Mouse (Mus musculus): Measurements from ENCODE around the gene Ints2. TPM values are rescaled to one million over a fixed set of nuclear protein-coding genes. Genes with fewer than 3 reads are reported as not detected.

Gene Ints2
- polyA plus RNA-seq, 2 experiments: 29.4 to 29.6 TPM

DNA sequence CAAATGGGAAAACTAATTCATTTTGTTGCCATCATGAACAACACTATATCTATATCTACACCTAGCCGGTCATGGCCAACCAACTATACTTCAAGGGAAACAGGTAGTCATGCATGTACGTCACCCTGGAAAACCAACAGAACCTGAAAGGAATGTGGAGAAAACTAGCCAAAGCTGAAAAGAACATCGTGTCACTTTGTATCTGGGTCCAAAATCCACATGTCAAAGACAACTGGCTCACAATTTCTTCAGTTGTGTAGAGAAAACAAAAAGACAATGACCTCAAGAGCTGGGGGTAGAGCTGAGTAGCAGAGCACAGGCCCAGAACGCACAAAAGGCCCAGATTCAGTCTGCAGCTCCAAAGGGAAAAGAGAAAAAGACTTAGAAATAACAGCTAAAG lies 31.6 kb downstream of the Ints2 start:
- TF ChIP-seq POLR2A (IDR thresholded peaks at IDR 0.05; ENCODE audit: borderline replicate concordance, extremely low read depth, insufficient read depth, insufficient read length): no peak
- WGBS: 91% methylated on average over 4 of the region's 4 CpGs
- H3K27ac ChIP-seq (replicated peaks; ENCODE audit: low read depth, low read length): no peak overlapping the region

DNA sequence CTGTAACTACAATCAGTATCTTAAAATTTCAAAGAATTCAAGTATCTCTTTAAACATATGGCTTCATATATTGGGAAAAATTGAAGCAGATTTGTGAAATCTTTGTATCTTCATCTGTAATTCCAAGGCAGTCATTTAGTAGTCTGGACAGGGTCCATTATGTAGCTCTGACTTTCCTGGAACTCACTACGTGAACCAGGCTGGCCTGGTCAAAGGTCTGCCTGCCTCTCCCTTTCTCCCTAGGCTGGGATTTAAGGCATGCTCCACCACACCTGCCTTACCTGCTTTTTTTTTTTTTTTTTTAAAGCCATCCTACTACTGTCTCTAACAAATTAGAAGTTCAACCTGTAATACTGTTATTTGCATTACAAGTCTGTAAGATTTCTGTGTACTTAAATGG lies 45.6 kb downstream of the Ints2 start:
- Histone ChIP-seq H3K4me2 (replicated peaks; ENCODE audit: low read depth, low read length, severe bottlenecking) (no peak overlapping the region), H3K9ac (ENCODE audit: low read depth, low read length, severe bottlenecking) (no peak overlapping the region), H3K4me1 (ENCODE audit: control insufficient read depth, insufficient read depth, low read length) (no peaks in the 10 kb centered on the region), H3K36me3 (ENCODE audit: control insufficient read depth, insufficient read depth, low read length) (peaks cover 60% of the 10 kb centered on the region), H3K27me3 (ENCODE audit: control insufficient read depth, insufficient read depth, low read length) (no peaks in the 10 kb centered on the region), H3K27ac (replicated peaks; ENCODE audit: low read depth, low read length) (no peak overlapping the region), H3K4me3 (replicated peaks; ENCODE audit: low read length) (no peak overlapping the region), H3K9me3 (ENCODE audit: control insufficient read depth, low read length) (no peaks in the 10 kb centered on the region)
- ATAC-seq (ENCODE audit: low FRiP score, low read depth): no peak
- DNase-seq (ENCODE audit: low spot score): no peak
- 83% methylated on average over 1 of the region's 1 CpGs for WGBS
- TF ChIP-seq POLR2A (IDR thresholded peaks at IDR 0.05; ENCODE audit: borderline replicate concordance, extremely low read depth, insufficient read depth, insufficient read length): no peak

More for the DNA sequence above, 31.6 kb downstream of the Ints2 start:
- Histone ChIP-seq H3K27me3 (ENCODE audit: control insufficient read depth, insufficient read depth, low read length) (no peaks in the 10 kb centered on the region), H3K4me1 (ENCODE audit: control insufficient read depth, insufficient read depth, low read length) (no peaks in the 10 kb centered on the region), H3K4me3 (replicated peaks; ENCODE audit: low read length) (no peak overlapping the region), H3K9me3 (ENCODE audit: control insufficient read depth, low read length) (no peaks in the 10 kb centered on the region), H3K36me3 (ENCODE audit: control insufficient read depth, insufficient read depth, low read length) (peaks cover 74% of the 10 kb centered on the region), H3K9ac (ENCODE audit: low read depth, low read length, severe bottlenecking) (no peak overlapping the region), H3K4me2 (replicated peaks; ENCODE audit: low read depth, low read length, severe bottlenecking) (no peak overlapping the region)
- DNase-seq (ENCODE audit: low spot score): no peak
- ATAC-seq (ENCODE audit: low FRiP score, low read depth): no peak

DNA sequence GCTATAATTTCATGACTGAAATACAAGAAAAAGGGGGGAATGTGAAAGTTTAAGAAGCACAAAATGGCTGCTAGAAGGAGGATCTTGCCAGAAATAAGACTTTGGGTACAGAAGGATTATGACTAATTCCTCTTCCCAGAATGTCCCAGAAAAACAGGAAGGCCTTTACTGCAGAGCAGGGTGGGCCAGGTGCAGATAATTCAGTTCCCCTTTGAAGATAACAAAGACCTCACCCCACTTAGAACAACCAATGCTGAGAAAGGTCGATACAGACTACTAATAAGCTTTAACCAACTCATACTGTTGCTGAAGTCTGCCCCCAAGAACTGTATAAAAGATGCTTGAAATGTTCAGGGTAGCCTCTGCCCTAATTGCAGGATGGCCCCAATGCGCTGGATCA lies 48.3 kb downstream of the Ints2 start:
- no peak for TF ChIP-seq POLR2A (IDR thresholded peaks at IDR 0.05; ENCODE audit: borderline replicate concordance, extremely low read depth, insufficient read depth, insufficient read length)
- DNase-seq (ENCODE audit: low spot score): no peak
- WGBS: 89% methylated on average over 2 of the region's 2 CpGs
- Histone ChIP-seq H3K27ac (replicated peaks; ENCODE audit: low read depth, low read length) (no peak overlapping the region), H3K36me3 (ENCODE audit: control insufficient read depth, insufficient read depth, low read length) (peaks cover 69% of the 10 kb centered on the region), H3K4me3 (replicated peaks; ENCODE audit: low read length) (no peak overlapping the region), H3K9me3 (ENCODE audit: control insufficient read depth, low read length) (peaks cover 16% of the 10 kb centered on the region), H3K4me2 (replicated peaks; ENCODE audit: low read depth, low read length, severe bottlenecking) (no peak overlapping the region), H3K27me3 (ENCODE audit: control insufficient read depth, insufficient read depth, low read length) (no peaks in the 10 kb centered on the region), H3K4me1 (ENCODE audit: control insufficient read depth, insufficient read depth, low read length) (no peaks in the 10 kb centered on the region), H3K9ac (ENCODE audit: low read depth, low read length, severe bottlenecking) (no peak overlapping the region)
- no peak for ATAC-seq (ENCODE audit: low FRiP score, low read depth)

DNA sequence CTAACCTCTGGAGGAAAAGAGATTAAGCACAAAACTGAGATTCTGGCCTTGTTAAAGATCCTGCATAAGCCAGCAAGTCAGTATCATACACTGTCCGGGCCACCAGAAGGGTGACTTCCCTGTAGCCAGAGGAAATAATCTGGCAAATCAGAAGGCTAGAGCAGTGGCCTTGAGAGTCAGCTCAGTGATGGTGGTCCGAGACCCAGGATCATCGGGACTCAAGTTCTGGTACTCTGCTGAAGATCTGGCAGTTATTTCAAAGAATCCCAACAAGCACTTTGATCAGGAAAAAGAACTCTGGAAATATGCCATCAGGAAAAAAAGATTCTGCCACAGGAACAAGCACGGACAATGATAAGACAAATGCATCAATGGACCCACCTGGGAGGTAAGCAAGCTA lies 51.5 kb downstream of the Ints2 start:
- peaks cover 19% of the 10 kb centered on the region for H3K9me3 ChIP-seq (ENCODE audit: control insufficient read depth, low read length)
- peaks cover 61% of the 10 kb centered on the region for H3K36me3 ChIP-seq (ENCODE audit: control insufficient read depth, insufficient read depth, low read length)
- no peaks in the 10 kb centered on the region for H3K27me3 ChIP-seq (ENCODE audit: control insufficient read depth, insufficient read depth, low read length)
- TF ChIP-seq POLR2A (IDR thresholded peaks at IDR 0.05; ENCODE audit: borderline replicate concordance, extremely low read depth, insufficient read depth, insufficient read length): no peak
- H3K4me3 ChIP-seq (replicated peaks; ENCODE audit: low read length): no peak overlapping the region
- no peak overlapping the region for H3K27ac ChIP-seq (replicated peaks; ENCODE audit: low read depth, low read length)
- H3K4me1 ChIP-seq (ENCODE audit: control insufficient read depth, insufficient read depth, low read length): peaks cover 5% of the 10 kb centered on the region; the same call in 1 of the 2 replicates
- H3K9ac ChIP-seq (ENCODE audit: low read depth, low read length, severe bottlenecking): no peak overlapping the region
- DNase-seq (ENCODE audit: low spot score) (no peak), ATAC-seq (ENCODE audit: low FRiP score, low read depth) (no peak)
- H3K4me2 ChIP-seq (replicated peaks; ENCODE audit: low read depth, low read length, severe bottlenecking): no peak overlapping the region
- WGBS: 98% methylated on average over 4 of the region's 4 CpGs

DNA sequence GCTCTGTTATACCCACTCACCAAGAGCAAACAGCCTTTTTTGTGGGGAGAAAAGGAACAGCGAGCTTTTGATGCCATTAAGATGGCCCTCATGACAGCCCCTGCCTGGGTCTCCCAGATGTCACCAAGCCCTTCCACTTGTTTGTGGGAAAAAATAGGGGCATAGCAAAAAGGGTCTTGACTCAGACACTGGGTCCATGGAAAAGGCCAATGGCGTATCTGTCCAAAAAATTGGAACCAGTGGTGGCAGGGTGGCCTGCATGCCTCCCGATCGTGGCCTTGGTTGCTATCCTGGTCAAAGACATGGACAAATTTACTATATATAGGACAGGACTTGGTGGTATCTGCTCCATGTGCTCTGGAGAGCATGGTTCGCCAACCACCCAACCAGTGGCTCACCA lies 52.3 kb downstream of the Ints2 start:
- Histone ChIP-seq H3K27ac (replicated peaks; ENCODE audit: low read depth, low read length) (no peak overlapping the region), H3K4me3 (replicated peaks; ENCODE audit: low read length) (no peak overlapping the region), H3K36me3 (ENCODE audit: control insufficient read depth, insufficient read depth, low read length) (peaks cover 61% of the 10 kb centered on the region), H3K4me2 (replicated peaks; ENCODE audit: low read depth, low read length, severe bottlenecking) (no peak overlapping the region), H3K27me3 (ENCODE audit: control insufficient read depth, insufficient read depth, low read length) (no peaks in the 10 kb centered on the region), H3K9ac (ENCODE audit: low read depth, low read length, severe bottlenecking) (no peak overlapping the region), H3K9me3 (ENCODE audit: control insufficient read depth, low read length) (peaks cover 19% of the 10 kb centered on the region), H3K4me1 (ENCODE audit: control insufficient read depth, insufficient read depth, low read length) (peaks cover 6% of the 10 kb centered on the region; the same call in 1 of the 2 replicates)
- ATAC-seq (ENCODE audit: low FRiP score, low read depth) (no peak), DNase-seq (ENCODE audit: low spot score) (no peak)
- TF ChIP-seq POLR2A (IDR thresholded peaks at IDR 0.05; ENCODE audit: borderline replicate concordance, extremely low read depth, insufficient read depth, insufficient read length): no peak
- 98% methylated on average over 5 of the region's 5 CpGs for WGBS

Measured in limb, embryonic 14.5 days (tissue).